Mouse (Mus musculus): Measurements from ENCODE around the gene Grasp. TPM values are rescaled to one million over a fixed set of nuclear protein-coding genes. Genes with fewer than 3 reads are reported as not detected.

Grasp gene
- total RNA-seq, 2 experiments from 2014 or later, result 12.9 to 14.0 TPM

DNA sequence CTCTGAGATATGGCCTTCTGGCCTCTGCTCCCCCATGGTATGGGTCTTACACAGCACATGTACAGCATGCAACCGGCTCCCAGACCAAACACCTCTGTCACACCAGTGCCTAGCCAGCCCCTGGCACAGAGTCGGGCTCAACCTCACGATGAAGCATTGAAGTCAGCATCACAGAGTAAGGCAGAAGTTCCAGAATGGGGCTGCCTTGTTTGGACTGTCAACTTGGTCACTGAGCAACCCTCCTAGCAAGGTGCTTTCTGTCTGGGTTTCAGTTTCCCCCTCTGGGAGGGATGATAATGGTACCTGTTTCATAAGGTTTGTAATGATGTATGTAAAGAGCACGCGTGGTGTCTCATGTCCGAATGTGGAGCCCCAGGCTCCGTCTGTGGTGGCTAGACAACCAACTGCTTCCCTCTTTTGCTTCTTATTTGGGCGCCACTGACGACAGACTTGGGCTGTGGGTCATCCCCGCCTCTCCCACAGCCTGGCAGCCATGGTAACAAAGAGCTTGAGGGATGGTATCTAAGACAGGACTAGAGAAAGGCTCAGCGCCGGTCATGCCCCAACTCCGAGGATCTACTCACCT lies 998 bp upstream of the Grasp start:
- no peak for DNase-seq
- intact Hi-C loops (cut with DNase I), result loop anchor here (1.0 to 5.0 kb wide), 3 partner anchors 10 to 94 kb away; partner anchors contain the start of gene Atg101

DNA sequence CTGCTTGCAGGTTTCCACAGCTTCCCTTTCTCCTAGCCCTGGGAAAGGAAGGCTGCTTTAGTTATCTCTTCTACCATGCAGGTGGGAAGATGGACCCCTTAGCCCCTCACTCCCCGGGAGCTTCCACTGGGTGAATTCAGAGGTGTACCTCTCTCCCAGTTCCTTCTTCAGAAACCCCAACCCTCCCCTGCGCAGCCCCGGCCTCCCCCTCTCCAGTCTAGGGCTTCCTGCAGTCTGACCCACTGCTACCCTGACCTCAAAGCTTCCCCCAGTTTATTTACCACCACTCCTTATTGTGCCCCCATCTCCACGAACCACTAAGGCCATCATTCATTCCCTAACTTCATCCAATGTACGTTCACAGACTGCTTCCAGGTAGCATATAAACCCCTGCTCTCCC lies 392 bp upstream of the Grasp start:
- intact Hi-C loops (cut with DNase I), result loop anchor here (5.0 kb wide), 2 partner anchors 59 to 94 kb away; partner anchors contain the start of gene Atg101

DNA sequence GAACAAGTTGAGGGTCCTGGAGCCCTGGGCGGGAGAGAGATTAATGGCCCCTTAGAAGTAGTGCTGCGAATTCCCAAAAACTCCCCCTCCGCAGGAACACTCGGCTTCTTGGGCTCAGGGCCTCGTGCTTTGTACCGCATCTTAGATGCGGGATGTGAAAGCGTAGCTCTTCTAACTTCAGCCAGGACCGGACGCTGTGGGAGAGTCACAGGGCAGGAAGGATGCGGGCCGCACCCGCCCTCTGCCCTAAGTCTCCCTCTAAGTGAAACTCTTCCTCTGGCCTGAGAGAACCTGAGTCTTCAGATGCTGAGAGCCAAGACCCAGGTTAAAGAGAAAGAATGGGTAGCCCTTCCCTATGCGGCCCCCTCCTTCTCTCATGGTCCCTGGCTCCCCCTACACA lies 989 bp downstream of the Grasp start:
- peak in 1 of 2 experiments; percentile 58 for DNase-seq
- intact Hi-C loops (cut with DNase I), result loop anchor here (5.0 kb wide), 2 partner anchors 57 to 92 kb away; partner anchors contain the start of gene Atg101

More for the DNA sequence above, 392 bp upstream of the Grasp start:
- no peak for DNase-seq

DNA sequence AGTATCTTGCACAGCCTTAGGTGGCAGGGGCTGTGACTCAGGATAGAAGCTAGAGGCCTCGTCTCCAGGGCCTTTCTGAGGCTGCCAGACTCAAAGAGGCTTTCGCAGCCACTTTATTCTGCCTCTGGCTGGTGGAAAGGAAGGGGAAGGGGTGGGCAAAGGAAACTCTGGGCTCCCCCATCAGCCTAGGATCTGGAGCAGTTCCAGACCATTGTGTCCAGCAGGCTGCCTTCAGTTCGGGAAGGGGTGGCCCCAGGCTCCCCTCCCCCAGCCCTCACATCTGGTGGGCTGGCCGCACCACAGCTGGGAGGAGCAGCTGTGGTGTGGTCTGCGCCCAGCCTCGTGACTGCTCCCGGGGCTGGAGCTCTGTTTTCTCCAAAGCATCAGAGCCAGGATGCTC lies 4.0 kb downstream of the Grasp start:
- peak; percentile 85 to 86 for DNase-seq
- intact Hi-C loops (cut with DNase I), result no loop called here

DNA sequence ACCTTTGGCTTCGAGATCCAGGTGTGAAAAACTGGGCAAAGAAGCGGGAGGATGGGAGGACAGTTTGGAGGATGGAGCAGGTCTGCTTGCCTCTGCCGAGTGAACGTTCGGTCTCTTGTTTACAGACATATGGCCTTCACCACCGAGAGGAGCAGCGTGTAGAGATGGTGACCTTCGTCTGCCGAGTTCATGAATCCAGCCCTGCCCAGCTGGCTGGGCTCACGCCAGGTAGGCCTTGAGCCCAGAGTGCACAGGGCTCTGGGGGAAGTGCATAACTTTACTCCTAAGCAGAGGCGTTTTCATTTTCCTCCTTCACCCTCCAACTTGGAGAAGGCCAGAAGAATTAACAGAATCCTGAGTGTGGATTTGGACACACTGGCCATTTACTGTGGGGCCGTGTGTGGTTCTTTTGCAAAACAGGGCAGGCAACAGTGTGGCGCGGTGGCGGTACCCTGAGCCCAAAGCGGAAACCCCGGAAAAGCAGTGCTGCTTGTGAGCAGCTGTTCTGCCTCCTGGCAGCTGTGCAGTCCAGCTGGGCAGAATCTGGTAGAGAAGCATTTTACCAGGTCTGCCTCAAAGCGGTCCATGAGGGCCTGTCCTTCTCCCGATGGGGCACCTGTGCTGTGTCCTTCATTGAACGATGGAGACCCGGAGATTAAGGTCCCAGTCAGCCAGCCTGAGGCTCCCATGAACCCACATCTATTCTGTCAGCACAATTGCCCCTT lies 5.0 kb downstream of the Grasp start:
- DNase-seq, result peak; percentile 67 to 72
- intact Hi-C loops (cut with DNase I), result no loop called here

DNA sequence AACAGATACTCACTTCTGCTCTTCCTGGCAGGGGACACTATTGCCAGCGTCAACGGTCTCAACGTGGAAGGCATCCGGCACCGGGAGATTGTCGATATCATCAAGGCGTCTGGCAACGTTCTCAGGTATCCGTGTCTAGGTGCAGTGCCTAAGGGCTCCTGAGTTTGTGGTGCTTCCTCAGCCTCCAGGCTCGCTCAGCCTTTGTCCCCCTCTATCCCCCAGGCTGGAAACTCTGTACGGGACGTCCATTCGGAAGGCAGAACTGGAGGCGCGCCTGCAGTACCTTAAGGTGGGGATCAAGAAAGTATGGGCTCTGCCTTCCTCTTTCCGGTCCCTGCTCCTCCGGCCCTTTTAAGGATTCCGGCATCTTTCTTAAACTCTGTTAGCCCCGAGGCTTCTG lies 6.5 kb downstream of the Grasp start:
- intact Hi-C loops (cut with DNase I), result no loop called here
- DNase-seq, result no peak

DNA sequence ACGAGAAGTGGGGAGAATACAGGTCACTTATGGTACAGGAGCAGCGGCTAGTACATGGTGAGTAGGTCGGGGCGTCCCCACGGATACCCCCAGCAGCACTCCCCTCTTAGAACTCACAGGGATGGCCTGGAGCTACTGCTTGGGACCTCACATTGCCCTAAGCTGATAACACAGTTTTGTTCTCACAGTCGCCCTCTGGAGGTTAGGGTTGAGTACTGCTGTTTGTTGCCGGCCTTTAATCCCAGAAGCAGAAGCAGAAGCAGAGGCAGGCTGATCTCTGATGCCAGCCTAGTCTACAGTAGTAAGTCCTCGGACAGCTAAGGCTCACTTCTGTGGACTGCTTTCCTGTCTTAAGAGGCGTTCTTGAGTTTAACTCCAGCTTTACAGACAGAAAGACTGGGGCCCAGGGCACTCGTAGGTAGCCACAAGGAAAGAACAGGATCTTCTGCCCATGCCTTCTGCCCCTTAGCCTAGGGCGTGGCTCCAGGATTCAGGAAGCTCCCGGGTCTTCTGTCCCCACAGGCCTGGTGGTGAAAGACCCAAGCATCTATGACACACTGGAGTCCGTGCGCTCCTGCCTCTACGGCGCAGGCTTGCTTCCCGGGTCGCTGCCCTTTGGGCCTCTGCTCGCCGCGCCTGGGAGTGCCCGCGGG lies 7.1 kb downstream of the Grasp start:
- intact Hi-C loops (cut with DNase I), result no loop called here
- DNase-seq, result peak in 1 of 2 experiments; percentile 56

DNA sequence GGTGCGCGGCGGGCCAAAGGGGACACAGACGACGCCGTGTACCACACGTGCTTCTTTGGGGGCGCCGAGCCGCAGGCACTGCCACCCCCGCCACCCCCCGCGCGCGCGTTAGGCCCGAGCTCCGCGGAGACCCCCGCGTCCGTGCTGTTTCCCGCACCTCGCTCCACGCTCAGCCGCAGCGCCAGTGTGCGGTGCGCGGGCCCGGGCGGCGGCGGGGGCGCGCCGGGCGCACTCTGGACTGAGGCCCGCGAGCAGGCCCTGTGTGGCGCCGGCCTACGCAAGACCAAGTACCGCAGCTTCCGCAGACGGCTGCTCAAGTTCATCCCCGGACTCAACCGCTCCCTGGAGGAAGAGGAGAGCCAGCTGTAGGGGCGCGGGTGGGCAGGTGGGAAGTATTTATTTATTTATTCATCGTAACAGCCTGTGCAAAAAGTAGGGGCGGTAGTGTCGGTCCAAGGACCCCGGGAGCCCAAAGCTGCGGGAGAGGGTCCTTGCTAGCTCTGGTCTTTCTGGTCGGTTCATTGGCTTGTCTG lies 7.7 kb downstream of the Grasp start:
- intact Hi-C loops (cut with DNase I), result no loop called here
- no peak for DNase-seq

DNA sequence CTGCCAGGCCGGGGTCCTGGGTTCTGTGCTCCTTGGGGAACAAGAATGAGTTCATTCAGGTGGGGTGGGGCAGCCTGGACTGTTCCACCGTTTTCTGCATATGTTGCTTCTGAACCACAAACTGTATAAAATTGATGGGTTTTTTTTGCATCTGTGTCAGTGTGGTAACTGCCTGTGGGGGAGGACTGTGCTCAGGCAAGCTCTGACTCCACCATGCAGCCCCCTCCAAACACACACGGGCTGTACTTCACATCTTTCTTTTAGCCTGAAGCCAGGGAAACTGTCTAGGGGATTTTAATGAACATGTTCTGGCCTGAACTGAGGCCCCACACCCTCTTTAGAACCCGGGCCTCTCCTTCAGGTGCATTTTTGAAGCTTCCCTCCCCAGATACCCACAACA lies 8.6 kb downstream of the Grasp start:
- DNase-seq, result no peak
- intact Hi-C loops (cut with DNase I), result loop anchor here (1.0 kb wide), 1 partner anchor 10 kb away; no protein-coding TSS in a partner anchor

DNA sequence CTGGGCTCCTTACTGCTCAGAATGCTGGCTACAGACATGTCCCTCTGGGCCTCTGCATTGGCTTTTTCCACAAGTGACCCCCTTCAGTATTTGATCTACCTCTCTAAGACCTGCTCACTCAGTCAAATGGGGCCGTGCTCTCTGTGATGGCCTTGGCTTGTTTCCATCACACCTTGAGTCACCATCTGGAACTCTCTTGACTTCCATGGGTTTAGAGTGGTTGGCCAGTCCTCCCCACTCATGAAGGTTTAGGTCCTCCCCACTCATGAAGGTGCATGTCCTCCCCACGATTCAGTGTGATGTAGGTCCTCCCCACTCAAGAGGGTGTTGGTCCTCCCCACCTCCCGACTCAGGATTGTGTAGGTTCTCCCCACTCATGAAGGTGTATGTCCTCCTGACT lies 9.2 kb downstream of the Grasp start:
- no peak for DNase-seq
- intact Hi-C loops (cut with DNase I), result loop anchor here (1.0 kb wide), 1 partner anchor 11 kb away; no protein-coding TSS in a partner anchor

DNA sequence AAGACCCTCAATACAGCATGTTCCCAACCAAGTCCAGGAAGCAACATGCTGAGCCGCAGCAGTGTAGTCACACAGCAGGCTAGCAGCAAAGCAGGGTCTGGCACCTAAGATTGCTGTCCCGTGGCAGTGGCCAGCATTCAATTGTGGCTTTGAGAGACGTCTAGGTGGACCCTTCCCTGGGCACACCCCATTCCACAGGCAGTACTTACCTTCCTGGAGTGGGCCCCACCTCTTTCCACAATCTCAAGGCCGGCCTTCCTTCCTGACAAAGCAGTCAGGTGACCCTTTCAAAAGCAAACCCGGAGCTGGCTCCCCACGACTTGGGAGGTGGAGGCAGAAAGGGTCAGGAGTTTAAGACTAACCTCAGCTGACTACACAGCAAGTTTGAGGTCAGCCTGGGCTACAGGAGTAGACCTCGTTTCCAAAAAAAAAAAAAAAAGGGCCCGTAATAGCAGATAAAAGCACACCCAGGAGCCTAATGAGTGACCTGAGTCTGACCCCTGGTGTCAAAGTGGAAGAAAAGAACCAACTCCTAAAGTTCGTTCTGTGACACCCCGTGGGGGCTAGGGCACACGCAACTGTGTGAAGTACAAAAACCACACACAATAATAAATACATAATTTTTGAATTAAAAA lies 9.8 kb downstream of the Grasp start:
- DNase-seq, result no peak
- intact Hi-C loops (cut with DNase I), result loop anchor here (1.0 kb wide), 1 partner anchor 11 kb away; no protein-coding TSS in a partner anchor

DNA sequence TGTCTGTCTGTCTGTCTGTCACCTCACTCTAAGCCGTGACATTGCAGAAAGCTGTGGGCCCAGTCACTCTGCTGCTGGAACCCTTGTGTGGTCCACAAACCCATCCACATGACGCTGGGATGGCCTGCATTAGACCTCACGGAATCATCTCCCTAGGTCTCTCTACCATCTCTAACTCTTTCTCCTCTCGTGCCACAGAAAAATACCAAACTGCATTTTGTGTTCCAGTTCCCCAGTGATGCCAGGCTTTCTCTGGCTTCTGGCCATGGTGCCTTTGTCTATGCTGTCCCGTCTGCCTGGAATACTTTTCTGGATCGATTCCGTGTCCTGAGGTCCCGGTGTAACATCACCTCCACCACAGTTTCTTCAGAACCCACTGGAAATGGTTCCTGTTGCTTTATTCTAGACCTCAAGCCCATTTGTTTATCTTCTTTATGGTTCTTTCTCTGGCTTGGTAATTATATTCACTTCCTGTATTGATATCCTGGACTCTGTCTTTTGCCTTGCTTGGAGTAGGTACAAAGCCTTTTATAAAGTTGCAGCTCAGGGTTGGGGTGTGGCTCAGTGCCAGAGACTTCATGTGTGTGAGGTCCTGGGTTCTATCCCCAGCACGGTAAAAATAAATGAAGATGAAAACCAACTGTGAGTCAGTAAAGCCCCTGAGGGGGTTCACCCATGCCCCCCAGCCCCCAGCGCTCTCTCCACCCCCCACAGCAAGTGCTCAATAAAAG lies 10.8 kb downstream of the Grasp start:
- DNase-seq, result no peak
- intact Hi-C loops (cut with DNase I), result no loop called here

DNA sequence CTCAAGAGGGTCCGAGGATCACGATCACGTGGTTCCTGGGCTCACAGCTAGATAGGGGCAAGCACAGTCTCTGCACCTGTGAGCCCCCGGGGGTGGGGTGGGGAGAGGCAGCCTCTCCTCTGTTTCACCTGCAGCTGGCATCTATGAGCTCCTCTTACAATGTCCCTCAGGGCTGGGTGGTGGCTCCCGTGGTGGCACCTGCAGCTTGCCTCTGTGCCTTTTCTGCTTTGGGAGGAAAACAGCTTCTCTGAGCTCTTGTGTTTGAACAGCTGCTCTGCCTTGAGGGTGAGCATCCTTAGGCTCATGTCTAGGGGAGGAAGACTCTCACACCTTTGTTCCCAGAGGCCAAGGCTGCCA lies 11.3 kb downstream of the Grasp start:
- intact Hi-C loops (cut with DNase I), result no loop called here
- DNase-seq, result no peak

DNA sequence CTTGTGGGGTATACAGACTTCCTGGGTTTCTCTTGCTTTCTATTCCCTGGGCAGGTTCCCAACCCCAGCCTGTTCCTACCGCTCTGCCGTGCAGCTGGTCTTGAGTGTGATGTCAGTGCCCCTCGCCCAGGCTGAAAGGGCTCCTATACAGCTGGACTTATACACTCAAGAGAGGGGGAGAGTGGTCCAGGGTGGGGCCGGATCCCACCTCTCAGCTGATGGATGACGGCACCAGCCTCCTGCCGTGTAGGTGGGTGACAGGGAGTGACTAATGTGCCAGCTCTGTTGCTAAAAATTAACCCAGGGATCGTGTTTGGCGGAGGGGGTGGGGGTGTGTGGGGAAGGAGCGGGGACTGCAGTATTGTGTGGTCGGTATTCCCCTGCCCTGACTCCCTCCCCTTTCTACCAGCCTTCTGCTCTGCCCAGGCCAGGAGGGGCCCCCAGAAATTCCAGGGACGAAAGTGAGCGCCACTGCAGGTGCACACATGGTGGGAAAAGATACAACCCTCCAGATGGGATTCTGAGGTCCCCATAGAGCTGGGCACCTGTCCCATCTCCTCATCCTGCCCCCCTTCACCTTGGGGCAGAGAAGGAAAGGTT lies 11.8 kb downstream of the Grasp start:
- DNase-seq, result no peak
- intact Hi-C loops (cut with DNase I), result no loop called here

DNA sequence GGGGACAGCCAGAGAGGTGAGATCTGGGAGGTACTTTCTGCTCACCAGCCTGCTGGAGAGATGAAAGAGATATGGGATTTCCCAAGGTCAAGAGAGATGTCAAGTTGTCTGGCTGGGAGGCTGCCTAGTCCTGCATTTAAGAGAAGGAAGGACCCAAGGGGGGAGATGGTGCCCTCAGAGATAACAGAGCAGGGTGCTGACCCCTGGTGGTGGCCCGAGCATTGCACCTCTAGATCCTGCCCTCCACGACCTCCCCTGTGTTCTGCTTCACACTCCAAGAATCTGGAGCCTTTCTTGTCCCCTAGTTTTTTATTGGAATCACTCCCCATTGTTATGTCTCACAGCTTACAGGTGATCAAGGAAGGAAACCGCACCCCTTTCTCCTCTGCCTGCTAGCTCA lies 12.9 kb downstream of the Grasp start:
- DNase-seq, result peak; percentile 80 to 85
- intact Hi-C loops (cut with DNase I), result loop anchor here (1.0 kb wide), 1 partner anchor 16 kb away; no protein-coding TSS in a partner anchor

DNA sequence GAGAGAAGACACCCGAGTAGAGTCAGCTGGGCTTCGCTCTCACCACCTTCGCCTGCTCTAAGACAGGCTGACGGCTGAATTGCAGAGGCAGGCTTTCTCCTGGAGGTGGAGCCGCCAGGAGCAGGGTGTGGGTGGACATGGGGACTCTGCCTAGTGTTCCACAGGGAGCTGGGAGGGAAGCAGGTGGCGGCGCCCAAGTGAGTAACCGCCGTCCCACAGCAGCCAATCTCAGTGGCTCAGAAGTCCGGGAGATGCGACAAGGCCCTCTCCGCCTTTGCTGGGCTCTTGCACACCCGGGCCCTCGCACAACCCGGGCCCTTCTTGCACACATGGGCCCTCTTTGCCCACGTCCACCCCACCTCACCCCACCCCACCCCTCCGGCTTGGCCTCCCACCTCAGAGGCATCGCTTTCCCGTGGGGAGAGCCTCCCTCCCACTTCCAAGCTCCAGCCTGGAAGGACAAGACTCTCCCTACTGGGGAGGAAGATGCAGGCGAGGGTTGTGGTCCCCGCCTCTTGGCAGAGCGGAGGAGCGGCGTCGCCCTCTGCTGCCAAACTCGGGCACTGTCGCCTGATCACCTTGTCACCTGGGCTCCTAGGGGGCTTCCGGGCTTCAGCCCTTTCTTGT lies 15.0 kb downstream of the Grasp start:
- intact Hi-C loops (cut with DNase I), result no loop called here
- DNase-seq, result peak; percentile 65 to 73

DNA sequence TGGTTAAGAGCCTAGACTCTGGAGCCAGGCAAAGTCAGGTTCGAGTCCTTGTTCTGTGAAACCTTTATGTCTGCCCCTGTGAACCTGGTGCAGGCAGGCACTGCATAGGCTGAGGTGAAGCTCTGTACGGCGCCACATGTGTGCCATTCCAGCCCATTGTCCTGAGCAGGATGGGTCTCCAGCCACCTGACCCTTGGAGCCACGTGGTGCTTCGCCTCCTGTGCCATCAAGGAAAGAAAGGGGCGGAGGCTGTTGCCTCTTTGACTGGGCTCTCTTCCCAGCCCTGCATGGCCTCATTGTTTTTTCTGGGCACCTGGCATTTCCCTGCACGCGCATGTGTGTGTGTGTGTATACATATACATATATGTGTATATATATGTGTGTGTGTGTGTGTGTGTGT lies 15.8 kb downstream of the Grasp start:
- DNase-seq, result no peak

DNA sequence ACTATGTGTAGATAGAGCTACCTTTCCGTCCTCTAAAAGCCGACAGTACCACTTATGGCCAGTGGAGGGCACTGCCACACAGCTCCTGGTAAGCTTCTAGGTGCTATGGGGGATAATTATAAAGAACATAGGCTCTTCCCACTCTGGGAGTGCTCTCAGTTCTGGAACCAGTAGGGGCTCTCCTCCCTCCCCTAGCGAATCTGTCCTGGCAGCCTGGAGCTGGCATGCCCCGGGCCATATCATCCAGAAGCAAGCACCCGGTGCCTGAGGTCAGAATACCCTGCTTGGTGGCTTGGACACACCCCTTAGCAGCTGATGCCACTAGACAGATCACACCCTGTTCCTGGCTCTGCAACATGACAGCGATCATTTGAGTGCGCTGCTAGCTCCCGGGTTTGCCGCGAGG lies 16.8 kb downstream of the Grasp start:
- DNase-seq, result peak; percentile 85 to 89
- intact Hi-C loops (cut with DNase I), result loop anchor here (1.0 to 2.0 kb wide), 3 partner anchors 26 to 74 kb away; no protein-coding TSS in a partner anchor

More for the DNA sequence above, 15.8 kb downstream of the Grasp start:
- intact Hi-C loops (cut with DNase I), result loop anchor here (1.0 to 2.0 kb wide), 3 partner anchors 27 to 75 kb away; no protein-coding TSS in a partner anchor

DNA sequence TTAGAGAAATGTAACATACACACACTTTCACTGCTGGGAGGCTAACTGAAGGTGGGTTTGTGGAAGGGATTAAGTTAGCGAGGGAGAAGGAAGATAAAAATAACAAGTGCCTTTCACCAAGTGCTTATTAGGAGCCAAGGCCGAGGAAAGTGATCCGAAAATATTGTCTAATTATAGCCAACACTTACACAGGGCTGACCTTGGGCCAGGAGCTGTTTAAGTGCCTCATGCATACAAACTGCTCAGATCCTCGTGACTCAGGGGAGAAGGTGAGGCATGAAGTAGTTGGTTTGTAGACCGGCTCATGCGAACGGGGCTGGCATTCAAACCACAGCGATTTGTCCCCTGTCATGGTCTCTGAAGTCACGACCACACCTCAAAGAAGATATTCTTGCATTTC lies 17.2 kb downstream of the Grasp start:
- peak in 1 of 2 experiments; percentile 38 for DNase-seq
- intact Hi-C loops (cut with DNase I), result loop anchor here (2.0 kb wide), 1 partner anchor 26 kb away; no protein-coding TSS in a partner anchor

Data from heart, postnatal 14 days (tissue).